Mouse (Mus musculus) brain, embryonic 14.5 days (tissue): ENCODE results near the gene Bcar3.

Source experiments
- CTCF ChIP-seq: fragments of 200-500 bp; IDR thresholded peaks from 2 replicates; pipeline ENCODE4 v1.5.1; 2012; ENCODE audit warnings: inconsistent platforms, mild to moderate bottlenecking, moderate library complexity, borderline replicate concordance; ENCODE audit not compliant: insufficient read depth, insufficient read length; ENCODE audit errors: extremely low read depth
- POLR2A ChIP-seq: fragments of 200-500 bp; IDR thresholded peaks from 2 replicates; pipeline ENCODE4 v1.6.1; 2012; ENCODE audit warnings: mild to moderate bottlenecking, inconsistent platforms, borderline replicate concordance; ENCODE audit not compliant: poor library complexity, insufficient read depth, insufficient read length, severe bottlenecking; ENCODE audit errors: extremely low read depth

DNA sequence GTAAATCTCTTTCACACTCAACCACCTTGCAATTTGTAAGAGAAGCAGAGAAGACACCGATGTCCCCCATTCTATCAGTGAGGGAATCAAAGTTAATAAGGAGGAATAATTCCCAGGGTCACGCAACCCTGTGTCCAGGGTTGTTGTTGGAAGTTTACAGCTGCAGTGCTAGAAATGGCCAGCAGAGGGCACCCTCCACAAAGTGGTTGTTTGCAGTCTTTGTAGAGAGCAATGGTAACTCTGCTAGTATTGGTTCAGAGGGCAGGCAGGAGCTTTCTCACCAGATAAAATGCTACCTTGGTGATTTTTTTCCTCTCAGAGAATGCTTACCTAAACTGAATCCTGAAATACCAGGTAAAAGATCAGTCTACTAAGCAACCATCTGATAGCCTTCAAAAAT lies 18.1 kb downstream of the Bcar3 start:
- no peak for TF ChIP-seq POLR2A
- TF ChIP-seq CTCF, result peak; percentile 89
